Mouse (Mus musculus): ENCODE results near the gene Ssu2. TPM values are rescaled to one million over a fixed set of nuclear protein-coding genes. Genes with fewer than 3 reads are reported as not detected.

The Ssu2 gene
- polyA plus RNA-seq, 1 experiment = 0.50 TPM

DNA sequence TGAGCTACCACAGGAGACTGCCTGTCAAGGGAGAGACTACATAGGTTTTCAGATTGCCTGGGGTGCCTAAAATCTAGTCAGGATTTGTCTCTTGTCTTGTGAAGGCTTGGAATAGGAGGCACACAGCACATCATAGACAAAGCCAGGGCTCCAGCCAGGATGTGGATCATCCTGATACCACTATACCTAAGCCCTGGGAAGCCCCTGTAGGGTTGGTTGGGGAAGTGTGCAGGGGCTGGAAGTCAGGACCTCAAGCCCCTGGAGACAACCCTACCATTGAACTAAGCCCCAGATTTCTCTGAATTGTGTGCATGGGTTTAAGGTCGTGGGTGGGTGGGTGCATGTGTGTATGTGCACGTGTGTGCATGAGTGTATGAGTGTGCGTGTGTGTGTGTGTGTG is 562 bp upstream of the Ssu2 start:
- no peak overlapping the region for H3K4me3 ChIP-seq (ENCODE audit: insufficient read depth, low read length)
- no peak for TF ChIP-seq POLR2A (IDR thresholded peaks at IDR 0.05; ENCODE audit: extremely low read depth, insufficient read depth, low read length)
- no peak for TF ChIP-seq CTCF (IDR thresholded peaks at IDR 0.05; ENCODE audit: extremely low read depth, insufficient read depth, low read length)
- H3K4me1 ChIP-seq (ENCODE audit: control insufficient read depth, insufficient read depth, low read length) = no peaks in the 10 kb centered on the region
- H3K27ac ChIP-seq (ENCODE audit: insufficient read depth, low read length) = no peak overlapping the region

DNA sequence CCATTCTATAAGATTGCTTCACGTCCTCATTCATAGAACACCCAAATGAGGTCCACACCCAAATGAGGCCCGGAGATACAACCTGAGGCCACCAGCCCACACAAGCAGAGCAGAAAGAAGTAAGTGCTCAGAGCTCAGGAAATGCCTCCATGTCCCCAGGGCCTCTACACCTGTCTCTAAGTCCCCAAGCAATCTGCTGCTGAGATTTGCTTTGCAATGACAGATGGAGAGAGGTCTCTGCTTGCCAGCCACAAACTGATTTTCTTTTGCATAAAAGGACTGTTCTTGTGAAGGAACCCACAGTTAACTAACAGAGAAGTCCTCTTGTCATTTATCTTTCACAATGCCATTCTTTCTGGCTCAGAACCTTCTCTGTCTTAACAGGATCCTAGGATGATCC is 1.6 kb downstream of the Ssu2 start:
- no peak overlapping the region for H3K27ac ChIP-seq (ENCODE audit: insufficient read depth, low read length)
- TF ChIP-seq POLR2A (IDR thresholded peaks at IDR 0.05; ENCODE audit: extremely low read depth, insufficient read depth, low read length) = no peak
- TF ChIP-seq CTCF (IDR thresholded peaks at IDR 0.05; ENCODE audit: extremely low read depth, insufficient read depth, low read length) = no peak
- H3K4me1 ChIP-seq (ENCODE audit: control insufficient read depth, insufficient read depth, low read length) = no peaks in the 10 kb centered on the region
- H3K4me3 ChIP-seq (ENCODE audit: insufficient read depth, low read length) = no peak overlapping the region

DNA sequence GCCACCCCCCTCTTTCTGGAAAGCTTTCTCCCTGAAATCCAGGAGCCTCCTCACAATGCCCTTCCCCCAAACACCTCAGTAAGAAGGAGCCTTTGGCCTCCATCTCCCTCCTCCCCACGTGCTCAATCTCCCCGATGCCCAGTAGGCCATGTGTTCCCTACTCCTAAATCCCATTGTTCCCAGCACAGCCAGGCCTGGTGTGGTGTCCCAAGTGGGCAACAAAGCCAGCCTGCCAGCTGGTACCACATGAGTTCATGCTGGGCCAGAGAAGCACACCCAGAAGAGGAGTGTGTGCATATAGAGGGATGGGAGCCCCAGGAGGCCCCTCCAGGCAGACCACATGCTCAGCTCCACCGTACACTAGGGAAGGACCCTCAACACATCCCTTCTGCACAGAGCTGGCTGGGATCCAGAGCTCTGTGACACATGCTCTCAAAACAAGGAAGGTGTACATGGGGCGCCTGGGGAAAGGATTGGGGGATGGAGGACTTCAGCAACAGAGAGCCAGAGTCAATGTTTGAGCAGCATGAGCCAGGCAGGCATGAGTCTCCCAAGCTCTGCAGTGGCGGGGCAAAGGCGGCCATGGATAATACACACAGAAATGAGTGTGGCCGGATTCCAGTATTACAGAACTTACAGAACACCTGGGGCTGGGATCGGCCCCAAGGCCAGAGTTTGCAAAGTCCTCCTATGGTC is 4.7 kb downstream of the Ssu2 start:
- no peaks in the 10 kb centered on the region for H3K4me1 ChIP-seq (ENCODE audit: control insufficient read depth, insufficient read depth, low read length)
- H3K27ac ChIP-seq (ENCODE audit: insufficient read depth, low read length) = no peak overlapping the region
- TF ChIP-seq CTCF (IDR thresholded peaks at IDR 0.05; ENCODE audit: extremely low read depth, insufficient read depth, low read length) (no peak), POLR2A (IDR thresholded peaks at IDR 0.05; ENCODE audit: extremely low read depth, insufficient read depth, low read length) (no peak)
- no peak overlapping the region for H3K4me3 ChIP-seq (ENCODE audit: insufficient read depth, low read length)

DNA sequence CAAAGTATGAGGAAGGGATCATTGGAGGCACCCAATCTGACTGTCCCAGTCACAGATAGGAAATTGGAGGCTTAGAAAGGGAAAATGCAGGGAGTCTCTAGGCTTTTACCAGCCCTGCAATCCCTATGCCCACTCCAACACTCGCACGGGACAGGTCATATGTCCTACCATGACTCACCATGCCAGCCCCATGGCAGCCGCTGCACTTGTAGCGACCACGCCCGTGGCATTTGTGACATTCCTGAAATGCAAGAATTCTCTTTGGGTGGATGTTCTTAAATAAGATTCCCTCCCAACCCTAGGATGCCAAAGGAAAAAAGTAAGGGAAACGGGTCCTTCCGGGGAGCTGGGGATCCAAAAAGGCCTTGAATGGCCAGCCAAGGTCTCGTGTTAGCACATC is 8.8 kb downstream of the Ssu2 start:
- no peaks in the 10 kb centered on the region for H3K4me1 ChIP-seq (ENCODE audit: control insufficient read depth, insufficient read depth, low read length)
- TF ChIP-seq CTCF (IDR thresholded peaks at IDR 0.05; ENCODE audit: extremely low read depth, insufficient read depth, low read length) (no peak), POLR2A (IDR thresholded peaks at IDR 0.05; ENCODE audit: extremely low read depth, insufficient read depth, low read length) (no peak)
- H3K27ac ChIP-seq (ENCODE audit: insufficient read depth, low read length) = no peak overlapping the region
- H3K4me3 ChIP-seq (ENCODE audit: insufficient read depth, low read length) = no peak overlapping the region

DNA sequence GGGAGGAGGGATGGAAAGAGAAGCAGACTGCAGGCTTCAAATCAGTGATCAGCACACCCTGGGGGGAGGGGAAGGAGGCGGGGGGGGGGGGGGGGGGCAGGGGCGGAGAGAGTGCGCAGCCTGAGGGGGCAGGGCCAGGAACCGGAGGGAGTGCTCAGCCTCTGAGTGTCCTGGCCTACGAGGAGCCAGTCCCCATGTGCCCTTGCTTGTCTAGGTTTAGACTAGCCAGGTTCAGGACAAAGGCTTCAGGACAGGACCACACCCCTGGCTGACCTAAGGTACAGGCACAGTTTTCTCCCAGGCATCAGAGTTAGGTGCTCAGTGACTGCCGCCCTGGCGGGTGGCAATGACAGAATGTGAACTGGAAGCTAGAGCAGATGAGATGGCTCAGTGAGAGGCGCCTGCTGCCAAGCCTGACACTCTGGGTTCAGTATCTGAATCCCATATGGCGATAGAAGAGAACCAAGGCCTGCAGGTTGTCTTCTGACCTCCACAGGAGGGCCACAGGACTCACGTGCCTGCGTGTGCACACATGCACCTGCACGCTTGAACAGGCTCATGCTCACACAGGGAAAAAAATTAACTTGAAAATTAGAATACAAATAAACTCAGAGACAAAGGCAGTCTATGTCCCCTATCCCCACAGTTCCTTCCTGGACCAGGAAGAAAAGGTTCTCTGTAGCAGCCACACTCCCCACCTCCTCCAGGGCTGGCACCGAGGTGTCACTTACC is 12.0 kb downstream of the Ssu2 start:
- TF ChIP-seq CTCF (IDR thresholded peaks at IDR 0.05; ENCODE audit: extremely low read depth, insufficient read depth, low read length) (no peak), POLR2A (IDR thresholded peaks at IDR 0.05; ENCODE audit: extremely low read depth, insufficient read depth, low read length) (no peak)
- H3K27ac ChIP-seq (ENCODE audit: insufficient read depth, low read length) = no peak overlapping the region
- H3K4me3 ChIP-seq (ENCODE audit: insufficient read depth, low read length) = no peak overlapping the region
- H3K4me1 ChIP-seq (ENCODE audit: control insufficient read depth, insufficient read depth, low read length) = no peaks in the 10 kb centered on the region

DNA sequence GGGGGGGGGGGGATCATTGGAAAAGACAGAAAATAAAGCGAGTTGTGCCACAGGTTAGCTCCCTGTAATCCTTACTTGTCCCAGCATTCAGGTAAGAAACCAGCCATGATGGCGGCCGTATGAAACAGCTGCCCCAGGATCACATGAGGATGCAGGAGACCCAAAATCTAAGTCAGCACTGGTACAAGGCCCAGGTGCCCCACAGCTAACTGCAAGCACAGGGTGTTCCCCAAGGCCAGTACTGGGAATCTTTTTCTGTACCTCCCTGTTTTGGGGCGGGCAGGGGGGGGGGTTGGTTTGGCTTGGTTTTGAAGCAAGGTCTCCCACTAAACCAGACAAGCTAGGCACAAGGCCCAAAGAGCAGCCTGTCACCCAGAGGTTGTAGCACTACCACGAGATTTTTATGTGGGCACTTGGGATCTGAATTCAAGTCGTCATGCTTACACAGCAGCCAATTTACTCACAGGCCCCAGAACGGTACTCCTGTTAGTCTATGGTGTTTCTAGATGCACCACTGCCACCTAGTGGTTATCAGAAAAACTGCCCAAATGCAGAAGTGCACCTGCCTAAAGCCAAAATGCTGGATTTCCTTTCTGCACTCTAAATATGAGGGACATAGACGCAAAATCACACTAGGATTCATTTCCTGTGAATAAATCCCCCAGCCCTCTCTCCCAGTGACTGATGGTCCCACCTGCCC is 13.8 kb downstream of the Ssu2 start:
- Histone ChIP-seq H3K4me1 (ENCODE audit: control insufficient read depth, insufficient read depth, low read length) (no peaks in the 10 kb centered on the region), H3K27ac (ENCODE audit: insufficient read depth, low read length) (no peak overlapping the region), H3K4me3 (ENCODE audit: insufficient read depth, low read length) (no peak overlapping the region)
- TF ChIP-seq POLR2A (IDR thresholded peaks at IDR 0.05; ENCODE audit: extremely low read depth, insufficient read depth, low read length) = no peak
- TF ChIP-seq CTCF (IDR thresholded peaks at IDR 0.05; ENCODE audit: extremely low read depth, insufficient read depth, low read length) = peak; percentile 76

DNA sequence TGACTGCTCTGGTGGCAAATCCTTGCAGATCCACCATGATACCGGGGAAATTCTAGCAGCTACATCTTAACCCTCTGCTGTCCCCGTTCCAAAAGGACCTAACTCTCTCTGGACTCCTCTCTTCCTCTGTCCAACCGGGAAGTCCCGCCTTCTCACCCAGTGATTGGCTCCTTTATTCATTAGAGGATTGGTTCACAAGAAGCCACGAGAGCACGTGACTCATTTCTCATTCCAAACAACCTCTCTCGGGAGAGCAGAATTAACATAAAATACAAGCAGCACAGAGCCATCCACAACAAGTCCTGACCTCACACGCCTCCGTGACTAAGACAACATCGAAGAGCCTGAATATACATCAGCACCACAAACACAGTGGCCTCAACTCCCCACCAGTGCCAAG is 22.5 kb downstream of the Ssu2 start:
- TF ChIP-seq POLR2A (IDR thresholded peaks at IDR 0.05; ENCODE audit: extremely low read depth, insufficient read depth, low read length) = no peak
- no peak for TF ChIP-seq CTCF (IDR thresholded peaks at IDR 0.05; ENCODE audit: extremely low read depth, insufficient read depth, low read length)
- H3K27ac ChIP-seq (ENCODE audit: insufficient read depth, low read length) = no peak overlapping the region
- H3K4me3 ChIP-seq (ENCODE audit: insufficient read depth, low read length) = no peak overlapping the region
- no peaks in the 10 kb centered on the region; the same call in 1 of the 2 replicates for H3K4me1 ChIP-seq (ENCODE audit: control insufficient read depth, insufficient read depth, low read length)

DNA sequence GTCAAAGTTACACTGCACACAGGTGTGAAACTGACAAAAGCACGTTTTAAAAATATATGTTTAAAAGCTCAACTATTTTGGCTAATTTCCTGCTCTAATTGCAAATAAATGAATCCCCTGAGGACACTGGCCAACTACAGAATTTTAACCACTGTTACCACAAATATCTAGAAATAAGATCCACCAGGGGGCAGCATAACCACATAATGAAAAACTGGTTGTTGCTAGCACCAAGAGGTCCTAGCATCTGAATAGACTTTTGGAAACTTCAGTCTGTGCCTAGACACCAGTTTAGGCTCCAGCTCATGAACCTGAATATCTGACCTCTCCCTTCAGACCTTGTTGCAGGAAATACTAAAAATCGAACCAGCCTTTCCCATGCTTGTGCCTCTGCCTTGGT is 23.2 kb downstream of the Ssu2 start:
- TF ChIP-seq POLR2A (IDR thresholded peaks at IDR 0.05; ENCODE audit: extremely low read depth, insufficient read depth, low read length) (no peak), CTCF (IDR thresholded peaks at IDR 0.05; ENCODE audit: extremely low read depth, insufficient read depth, low read length) (0 out of 2 replicates have a peak, but pooled peaks have one; percentile 10)

DNA sequence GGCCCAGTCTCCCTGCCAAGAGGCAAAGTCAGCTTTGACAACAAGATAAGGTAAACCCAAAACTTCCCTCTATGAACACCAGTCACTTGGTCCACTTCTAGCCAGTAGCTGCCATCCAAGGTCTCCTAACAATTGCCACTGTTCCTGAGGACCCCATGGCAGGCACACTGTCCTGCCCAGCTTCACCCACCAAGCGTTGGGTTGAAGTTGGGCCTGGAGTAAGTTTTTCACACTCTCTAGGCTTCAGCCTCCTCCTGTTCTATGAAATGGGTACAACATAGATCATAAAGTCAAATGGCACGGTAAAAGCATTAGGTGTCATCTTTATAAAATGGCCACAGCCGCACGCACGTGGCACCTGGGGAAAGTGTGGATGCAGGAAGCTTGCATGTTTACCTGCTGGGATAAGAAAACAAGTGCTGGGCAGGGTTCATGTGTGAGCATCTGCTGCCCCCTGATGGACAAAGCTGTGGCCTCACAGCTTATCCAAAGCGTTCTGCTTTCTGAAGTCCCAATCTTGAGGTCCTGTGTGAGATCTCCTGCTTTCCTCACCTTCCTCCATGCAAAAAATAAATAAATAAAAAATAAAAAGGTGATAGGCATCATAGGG is 25.4 kb downstream of the Ssu2 start:
- TF ChIP-seq POLR2A (IDR thresholded peaks at IDR 0.05; ENCODE audit: extremely low read depth, insufficient read depth, low read length) (no peak), CTCF (IDR thresholded peaks at IDR 0.05; ENCODE audit: extremely low read depth, insufficient read depth, low read length) (peak; percentile 92)
- H3K4me3 ChIP-seq (ENCODE audit: insufficient read depth, low read length) = no peak overlapping the region
- H3K4me1 ChIP-seq (ENCODE audit: control insufficient read depth, insufficient read depth, low read length) = no peaks in the 10 kb centered on the region; the same call in 1 of the 2 replicates
- no peak overlapping the region for H3K27ac ChIP-seq (ENCODE audit: insufficient read depth, low read length)

More for the DNA sequence above, 23.2 kb downstream of the Ssu2 start:
- no peak overlapping the region for H3K27ac ChIP-seq (ENCODE audit: insufficient read depth, low read length)
- H3K4me1 ChIP-seq (ENCODE audit: control insufficient read depth, insufficient read depth, low read length) = no peaks in the 10 kb centered on the region; the same call in 1 of the 2 replicates
- H3K4me3 ChIP-seq (ENCODE audit: insufficient read depth, low read length) = no peak overlapping the region

All from cortical plate, adult 2 months (tissue).